Mouse (Mus musculus): ENCODE measurements around the gene Vmo1.

The Vmo1 gene

DNA sequence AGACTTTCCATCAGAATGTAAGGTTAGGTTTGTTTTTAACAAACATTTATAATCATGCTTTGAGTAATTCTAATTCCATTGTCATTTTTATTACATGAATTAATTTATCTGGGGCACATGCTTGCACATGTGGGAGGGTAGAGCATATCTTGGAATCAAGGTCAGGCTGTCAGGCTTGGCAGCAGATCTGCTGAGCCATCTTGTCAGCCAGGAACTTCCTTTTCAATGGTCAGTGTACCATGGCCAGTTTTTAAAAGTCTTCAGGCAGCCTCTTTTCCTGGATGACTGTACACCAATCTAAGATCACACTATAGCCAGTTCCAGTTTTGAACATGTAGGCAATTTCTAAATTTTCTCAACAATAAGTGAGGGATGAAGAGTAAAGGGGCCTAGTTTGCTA is 41.7 kb downstream of the Vmo1 start:
- DNase-seq (ENCODE audit: low spot score in 2 of 2), result no peak

GRCm38 (mm10) chr11:70469764-70470163 is 44.7 kb downstream of the Vmo1 start:
- no peak for DNase-seq (ENCODE audit: low spot score in 2 of 2)

DNA sequence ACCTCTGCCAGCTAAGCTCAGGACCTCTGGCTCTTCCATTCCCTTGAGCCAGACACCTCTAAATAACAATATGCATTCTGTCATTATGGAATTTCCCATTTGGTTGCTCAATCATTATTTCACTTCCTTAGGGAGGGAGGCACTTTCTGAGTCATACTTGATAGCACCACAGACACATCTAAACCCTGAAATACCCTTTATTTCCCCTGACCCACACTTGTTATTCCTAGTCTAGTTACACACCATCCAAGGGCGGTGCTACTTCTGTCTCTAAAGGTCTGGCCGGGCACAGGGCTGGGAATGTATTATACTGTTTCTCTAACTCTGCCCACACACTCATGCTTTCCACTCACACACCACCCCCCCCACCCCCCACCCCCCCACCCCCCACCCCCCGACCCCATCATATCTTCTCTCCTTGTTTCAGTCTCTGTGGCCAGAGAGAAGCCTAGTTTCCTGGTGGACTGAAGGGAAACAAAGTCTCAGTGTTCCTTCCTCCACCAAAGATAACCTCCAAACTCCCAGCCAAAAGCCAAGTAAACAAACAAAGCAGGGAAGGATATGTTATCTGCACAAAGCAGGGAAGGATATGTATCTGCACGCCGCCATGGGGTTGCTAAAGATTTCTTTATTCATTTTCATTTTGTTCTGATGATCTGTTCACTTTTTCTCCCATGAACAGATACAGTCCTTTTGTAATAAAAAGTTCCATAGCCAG is 46.4 kb downstream of the Vmo1 start:
- DNase-seq (ENCODE audit: low spot score in 2 of 2), result no peak

- DNase-seq (ENCODE audit: low spot score in 2 of 2), result no peak
Observed at GRCm38 (mm10) chr11:70465824-70466223, 48.6 kb downstream of the Vmo1 start.

- no peak for DNase-seq (ENCODE audit: low spot score in 2 of 2)
Observed at GRCm38 (mm10) chr11:70465211-70465610, 49.2 kb downstream of the Vmo1 start.

- DNase-seq (ENCODE audit: low spot score in 2 of 2), result no peak
Observed at GRCm38 (mm10) chr11:70463970-70464369, 50.4 kb downstream of the Vmo1 start.

All from urinary bladder, adult 18-20 months (tissue).